Mouse (Mus musculus) ovary, postnatal 14 days (tissue): Measurements from ENCODE around the gene Cct4.

Experiments used
- DNase-seq: peaks from one replicate; pipeline ENCODE4 v3.0.0; 2022; ENCODE audit warnings: low spot score

Cct4 gene

DNA sequence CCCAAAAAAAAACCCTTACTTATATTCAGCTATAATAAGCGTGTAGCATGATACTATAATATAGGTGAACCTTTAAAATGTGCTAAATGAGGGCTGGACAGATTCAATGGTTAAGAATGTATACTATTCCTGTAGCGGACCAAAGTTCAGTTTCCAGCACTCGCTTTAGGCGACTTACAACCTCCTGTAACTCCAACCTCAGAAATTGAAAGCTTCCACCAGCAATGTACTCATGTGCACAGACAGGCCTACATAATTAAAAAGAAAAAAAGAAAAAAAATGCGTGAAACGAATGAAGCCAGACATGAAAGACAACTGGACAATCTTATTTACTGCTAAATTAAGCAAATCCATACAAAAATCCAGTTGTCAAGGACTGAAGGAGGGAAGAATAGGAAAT lies 7.5 kb upstream of the Cct4 start:
- DNase-seq: no peak

DNA sequence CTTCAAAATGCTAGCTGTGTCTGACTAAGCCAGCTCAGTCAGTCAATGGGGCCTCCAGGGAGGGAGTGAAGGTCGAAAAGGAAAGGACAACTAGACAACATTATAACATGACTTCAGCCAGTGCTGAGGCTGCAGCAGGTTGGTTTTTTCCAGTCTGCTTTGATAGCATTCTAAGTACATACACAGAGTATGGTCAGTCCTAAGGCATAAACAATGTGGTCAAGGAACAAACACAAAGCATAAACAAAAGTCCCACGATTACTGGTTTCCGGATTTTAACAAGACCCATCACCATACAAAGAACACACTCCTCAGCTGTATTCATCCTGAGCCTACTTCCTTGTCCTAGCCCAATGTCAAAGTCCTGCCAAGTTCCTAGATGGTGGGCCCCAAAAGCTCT lies 4.8 kb upstream of the Cct4 start:
- no peak for DNase-seq

DNA sequence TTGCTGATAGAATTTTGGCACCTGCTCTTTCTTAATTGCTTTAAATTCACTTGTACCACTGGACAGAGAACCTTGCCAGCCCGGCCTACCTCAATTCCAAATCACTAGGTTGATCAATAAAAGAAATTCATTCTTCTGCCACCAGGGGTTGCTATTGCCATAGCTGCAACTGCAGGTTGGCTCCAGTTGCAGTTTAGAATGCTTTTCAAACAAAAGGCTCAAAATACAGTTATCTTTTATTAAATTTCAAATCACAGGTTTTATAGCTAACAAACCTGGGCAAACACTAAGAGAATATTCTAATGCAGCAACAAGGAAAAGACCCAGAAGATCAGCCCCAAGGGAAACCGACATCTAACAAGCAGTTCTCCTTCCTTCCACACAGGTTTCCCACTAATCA lies 3.0 kb upstream of the Cct4 start:
- peak; percentile 45 for DNase-seq

DNA sequence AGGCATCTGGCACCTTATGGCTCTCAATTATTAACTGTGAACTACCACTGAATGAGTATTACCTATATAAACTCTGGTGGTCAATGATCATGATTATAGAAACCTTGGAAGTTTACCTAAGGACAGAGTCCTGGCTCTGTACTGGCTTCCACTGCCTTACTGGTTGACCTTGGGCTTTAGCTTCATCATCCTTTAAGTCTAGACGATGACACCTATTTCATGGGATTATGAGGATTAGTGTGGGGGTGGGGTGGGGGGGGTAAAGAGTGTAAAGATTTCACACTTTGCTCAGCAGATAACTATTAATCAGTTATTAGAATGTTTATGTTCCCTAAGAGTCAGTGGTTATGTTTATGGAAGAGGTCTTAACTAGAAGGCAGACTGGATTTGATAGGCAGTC lies 533 bp upstream of the Cct4 start:
- DNase-seq: no peak

DNA sequence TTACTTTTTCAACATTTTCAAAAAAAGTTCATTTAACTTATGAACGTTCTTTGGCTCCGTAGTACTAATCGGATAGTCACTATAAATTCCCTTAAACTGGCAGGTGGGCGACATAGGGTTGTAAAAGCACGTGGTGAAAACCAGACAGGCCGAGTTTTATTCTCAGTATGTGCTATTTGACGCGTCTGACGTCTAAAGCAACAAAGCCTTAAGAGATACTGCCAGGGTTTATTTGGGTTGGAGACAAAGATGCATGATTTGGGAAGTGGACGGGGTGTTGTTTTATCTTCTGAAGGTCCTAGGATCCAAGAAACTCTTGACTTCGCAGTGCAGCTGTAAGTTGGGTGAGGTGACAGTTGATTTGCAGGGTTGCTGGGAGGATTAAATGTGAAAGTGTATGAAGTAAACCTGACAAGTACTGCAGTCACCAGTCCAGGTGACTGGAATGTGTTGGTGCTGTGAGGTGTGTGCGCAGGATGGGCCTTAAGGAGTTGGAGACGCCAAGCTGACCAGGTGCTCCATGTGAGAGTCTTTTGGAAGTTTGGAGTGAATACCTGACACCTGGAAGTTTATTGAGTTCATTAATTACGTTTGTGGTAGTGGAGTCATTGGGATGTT lies 1.0 kb downstream of the Cct4 start:
- no peak for DNase-seq

DNA sequence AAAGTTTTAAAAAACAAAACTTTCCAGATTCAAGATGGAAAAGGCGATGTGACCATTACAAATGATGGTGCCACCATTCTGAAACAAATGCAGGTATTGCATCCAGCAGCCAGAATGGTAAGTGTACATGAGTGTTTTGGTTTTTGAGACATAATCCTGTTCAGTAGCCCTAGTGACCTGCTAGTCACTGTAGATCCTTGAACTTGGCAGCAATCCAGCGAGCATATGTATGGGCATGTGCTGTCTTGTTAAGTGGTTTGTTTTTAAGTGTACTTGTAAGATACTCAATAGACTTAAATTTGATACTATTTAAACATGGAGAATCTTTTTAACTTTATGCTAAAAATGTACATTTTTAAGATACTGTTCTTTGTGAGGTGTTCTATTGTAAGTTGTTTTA lies 4.0 kb downstream of the Cct4 start:
- no peak for DNase-seq

DNA sequence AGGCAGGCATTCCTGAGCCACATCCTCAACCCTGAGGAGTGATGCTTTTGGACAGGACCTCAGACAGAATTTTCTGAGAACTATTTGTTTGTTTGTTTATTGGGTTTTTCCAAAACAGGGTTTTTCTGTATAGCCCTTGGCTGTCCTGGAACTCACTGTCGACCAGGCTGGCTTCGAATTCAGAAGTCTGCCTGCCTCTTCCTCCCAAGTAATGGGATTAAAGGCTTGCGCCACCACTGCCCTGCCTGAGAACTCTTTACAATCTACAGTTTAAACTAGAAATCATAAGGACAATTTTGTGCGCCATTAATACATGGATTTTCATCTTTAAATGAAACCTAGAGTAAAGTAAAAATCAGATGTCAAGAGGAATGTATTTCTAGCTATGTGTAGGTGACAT lies 5.1 kb downstream of the Cct4 start:
- no peak for DNase-seq

DNA sequence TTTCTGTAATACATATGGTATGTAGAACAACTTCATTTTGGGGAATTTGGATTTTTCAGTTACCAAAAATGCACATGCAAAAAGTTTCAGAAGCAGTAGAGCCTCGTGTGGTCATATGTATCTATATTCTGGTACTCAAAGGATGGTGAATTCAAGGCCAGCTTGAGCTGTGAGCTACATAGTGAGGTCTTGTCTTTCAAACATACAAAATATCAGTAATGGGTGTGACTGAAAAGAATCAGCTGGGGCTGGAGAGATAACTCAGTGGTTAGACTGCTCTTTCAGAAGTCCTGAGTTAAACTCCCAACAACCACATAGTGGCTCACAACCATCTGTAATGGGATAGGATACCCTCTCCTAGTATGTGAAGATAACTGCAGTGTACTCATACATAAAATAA lies 8.0 kb downstream of the Cct4 start:
- no peak for DNase-seq

DNA sequence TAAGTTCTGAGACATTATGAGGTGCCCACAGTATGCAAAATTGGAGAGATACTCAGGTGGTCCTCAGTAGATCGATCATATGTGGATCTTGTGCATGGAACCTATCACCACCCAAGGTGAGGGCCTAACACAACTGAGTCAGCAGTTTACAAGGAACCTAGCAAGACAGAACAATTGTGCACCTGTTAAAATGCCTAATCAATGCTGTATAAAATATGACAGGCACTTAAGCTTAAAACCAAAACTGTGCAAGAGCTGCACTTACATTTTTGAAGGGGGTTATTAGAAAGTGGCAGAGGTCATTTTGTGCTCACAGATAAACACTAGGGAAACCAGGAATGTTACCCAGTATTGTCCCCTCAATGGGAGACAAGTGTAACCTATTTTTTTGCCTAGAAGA lies 15.0 kb downstream of the Cct4 start:
- no peak for DNase-seq

DNA sequence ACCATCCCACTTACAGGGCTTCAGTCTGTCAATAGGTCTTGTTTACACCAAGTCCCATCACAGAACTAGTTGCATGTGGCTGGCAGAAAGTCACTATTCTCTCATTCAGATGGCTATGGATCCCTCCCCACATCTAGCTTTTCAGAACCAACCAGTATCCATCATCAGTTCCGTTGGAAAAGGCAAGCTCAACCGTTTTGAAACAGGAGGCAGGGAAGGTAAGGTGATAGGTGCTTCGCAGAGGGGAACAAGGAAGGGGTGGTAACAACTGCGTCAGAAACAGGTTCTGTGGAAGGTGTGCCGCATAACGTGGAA lies 16.8 kb downstream of the Cct4 start:
- DNase-seq: no peak

DNA sequence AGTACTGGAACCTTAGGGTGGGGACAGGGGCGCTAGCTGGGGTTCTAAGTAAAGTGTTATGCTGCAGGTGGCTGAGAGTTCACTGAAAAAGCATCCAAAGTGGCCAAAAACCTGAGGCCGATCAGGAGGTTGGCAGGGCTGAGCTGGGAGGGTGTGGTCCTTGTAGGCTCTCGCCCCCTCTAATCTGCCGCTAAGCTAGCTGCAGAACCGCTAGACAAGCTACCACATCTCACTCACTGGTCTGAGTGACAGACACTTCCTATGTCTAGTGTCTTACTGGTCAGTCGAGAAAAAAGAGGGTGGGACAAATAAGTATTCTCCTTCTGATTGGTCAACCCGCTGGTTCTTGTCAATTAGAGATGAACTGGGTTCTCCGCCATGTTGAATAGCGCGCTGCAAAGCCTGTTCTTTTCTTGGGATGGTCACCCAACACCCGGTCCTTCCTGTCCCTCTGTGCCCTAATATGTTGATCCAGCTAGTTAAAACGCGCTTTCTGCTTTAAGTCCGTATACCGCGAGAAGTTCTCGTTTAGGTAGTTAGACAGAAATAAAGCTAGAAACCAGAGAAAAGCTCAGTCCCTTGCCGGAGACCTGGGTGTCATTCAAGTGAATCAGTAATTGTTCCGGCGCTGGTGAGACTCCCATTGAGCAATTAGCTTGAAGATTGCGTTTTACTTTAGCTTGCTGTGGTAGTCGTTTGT lies 17.3 kb downstream of the Cct4 start, which contains the start of gene Fam161a:
Gene Fam161a (plus strand): TSS at position 51 of the 700 bp plus-strand sequence.
- peak; percentile 54 for DNase-seq

DNA sequence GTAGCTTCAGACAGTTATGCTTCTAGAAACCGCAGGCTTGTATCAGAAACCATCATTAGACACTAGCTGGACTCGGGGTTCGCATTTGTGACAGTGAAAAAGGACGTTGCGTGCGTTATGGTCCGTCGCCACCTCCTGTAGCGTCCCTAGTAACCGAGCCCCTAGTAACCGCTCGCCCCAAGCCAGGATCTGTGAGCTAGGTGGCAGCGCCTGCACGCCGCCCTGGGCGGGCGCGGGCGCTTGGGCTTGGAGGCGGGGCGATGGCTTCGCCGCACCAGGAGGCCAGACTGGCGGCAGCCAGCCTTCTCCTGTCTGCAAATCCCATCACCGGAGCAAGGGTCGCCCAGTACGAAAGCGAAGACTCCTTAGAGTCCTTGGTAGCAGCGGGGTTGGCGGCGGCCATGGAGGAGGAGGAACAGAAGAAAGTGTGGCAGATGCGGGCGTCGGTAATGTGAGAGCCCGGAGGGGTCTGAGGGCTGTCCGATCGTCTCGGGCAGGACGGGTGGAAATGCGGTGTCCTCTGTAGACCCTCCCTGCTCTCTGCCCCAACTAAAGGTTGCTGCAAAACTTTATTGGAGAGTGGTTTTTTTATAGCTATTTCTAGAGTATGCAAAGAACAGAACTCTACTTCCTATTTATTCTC lies 18.0 kb downstream of the Cct4 start:
- DNase-seq: peak; percentile 68

DNA sequence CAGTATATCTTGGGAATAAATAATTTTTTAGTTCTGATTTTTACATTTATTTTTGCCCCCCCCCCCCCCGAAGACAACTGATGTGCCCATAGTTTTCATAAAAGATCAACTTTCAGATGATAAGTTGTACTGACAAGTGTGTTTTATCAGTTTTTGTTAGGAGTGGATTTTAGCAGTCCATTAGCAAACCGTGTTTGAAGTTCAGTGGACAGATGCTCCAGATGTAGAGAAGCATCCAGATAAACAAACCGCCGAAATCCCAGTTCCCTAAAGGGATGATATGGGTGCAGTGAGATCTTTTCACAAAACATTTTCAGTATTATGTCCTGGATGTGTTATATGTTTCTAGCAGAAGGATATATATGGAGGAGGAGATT lies 18.5 kb downstream of the Cct4 start:
- no peak for DNase-seq

DNA sequence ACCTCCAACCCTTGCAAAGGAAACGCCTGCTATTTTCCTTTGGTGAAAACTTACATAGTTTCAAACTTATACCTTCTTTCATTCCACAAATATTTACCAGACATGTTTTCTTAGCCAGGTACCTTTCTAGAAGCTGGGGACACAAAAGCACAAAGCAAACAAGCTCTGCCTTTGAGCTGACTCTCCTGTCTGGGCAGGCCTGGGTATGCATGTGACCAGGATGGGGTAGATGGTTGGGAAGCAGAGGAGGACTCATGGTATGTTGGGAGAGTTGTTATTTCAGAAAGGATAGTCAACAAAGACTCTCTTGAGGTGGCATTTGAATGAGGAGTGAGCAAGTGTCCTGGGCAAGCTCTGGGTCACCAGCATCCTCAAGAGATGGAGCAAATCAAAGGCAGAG lies 22.8 kb downstream of the Cct4 start:
- DNase-seq: no peak

DNA sequence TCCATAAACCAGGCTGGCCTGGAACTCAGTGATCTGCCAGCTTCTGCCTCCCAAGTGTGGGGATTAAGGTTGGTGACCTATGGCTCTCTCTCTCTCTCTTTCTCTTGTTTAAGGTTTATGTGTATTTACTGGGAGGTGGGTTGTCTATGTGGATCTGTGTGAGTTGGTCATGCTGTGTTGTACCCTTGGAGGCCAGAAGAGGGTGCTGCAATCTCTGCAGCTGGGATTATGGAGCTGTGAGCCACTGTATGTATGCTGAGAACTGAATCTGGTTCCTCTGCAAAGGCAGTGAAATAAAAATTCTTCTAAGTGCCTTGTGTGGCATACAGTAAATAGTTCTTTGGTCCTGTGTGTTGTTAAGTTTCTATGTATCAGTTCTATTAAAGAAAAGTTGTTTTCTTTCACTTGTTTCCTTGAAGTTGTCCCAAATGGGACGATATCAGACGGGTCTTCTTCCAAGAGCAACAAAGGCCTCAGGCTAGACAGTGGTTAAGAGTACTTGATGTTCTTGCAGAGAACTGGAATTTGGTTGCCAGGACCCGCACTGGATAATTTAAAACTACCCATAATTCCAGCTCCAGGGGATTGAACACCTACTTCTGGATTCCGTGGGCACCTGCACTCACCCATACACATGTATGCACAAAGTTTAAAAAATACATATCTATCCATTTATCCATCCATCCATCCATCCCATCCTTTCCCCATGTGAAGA lies 23.4 kb downstream of the Cct4 start:
- DNase-seq: no peak

DNA sequence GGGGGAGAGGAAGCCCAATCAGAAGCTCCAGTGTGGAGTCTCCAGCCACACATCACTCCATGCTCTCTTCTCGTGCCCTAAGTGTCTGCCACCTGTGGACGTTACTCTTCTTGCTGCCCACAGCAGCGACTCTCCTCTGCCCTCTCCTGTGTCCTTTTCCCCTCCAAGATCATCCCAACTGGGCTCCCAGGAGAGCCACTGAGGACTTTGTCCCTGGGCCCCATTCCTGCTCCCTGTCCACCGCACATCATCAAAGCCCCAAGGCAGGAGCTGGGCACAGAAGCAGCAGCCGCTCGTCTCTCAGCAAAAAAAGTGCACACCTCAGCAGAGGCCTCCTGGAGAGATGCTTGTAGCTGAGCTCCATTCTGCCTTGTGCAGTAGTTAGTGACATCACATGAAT lies 24.7 kb downstream of the Cct4 start:
- DNase-seq: no peak

DNA sequence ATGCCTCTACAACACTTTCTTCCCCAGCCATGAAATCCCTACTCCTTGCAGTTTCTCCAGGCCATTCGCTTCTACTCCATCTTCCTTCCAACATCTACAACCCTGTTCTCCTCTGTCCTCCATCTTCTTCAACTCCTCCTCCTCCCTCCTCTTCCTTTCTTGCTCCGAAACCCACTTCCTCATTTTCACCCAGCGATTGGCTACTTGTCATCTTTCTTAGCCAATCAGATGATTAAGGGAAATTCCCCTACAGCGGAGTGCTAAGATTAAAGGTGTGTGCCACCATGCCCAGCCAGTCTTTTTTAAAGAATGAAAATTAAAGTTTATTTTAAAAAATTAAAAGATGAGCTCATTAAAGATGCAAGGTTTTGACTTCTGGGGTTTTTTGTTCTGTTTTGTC lies 27.6 kb downstream of the Cct4 start:
- no peak for DNase-seq

DNA sequence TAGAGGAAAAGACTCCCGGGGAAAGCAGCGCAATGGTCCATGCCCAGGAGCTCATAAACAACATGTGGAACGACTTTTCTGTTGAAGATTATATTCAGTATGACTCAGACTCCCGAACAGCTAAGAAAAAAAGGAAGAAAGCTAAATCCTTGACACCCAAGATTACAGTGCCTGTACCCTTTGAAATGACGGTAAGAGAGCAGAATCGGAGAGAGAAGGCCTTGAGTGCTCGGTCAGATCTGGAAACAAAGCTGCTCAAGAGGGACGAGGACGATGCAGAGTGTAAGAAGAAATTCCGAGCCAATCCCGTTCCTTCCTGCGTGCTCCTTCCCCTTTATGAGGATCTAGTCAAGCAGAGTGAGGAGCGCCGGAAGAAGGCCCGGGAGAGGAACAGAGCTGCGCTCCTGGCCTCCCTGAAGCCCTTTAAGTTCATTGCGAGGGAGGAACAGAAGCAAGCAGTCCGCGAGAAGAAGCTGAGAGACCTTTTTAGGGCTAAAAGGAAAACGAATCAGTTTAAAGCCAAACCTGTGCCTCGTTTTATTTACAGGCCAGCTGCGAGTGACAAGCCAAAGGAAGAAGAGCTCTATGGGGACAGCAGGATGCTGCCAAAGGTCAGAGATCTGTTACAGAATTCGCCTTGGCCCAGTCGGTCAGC lies 29.9 kb downstream of the Cct4 start:
- no peak for DNase-seq

DNA sequence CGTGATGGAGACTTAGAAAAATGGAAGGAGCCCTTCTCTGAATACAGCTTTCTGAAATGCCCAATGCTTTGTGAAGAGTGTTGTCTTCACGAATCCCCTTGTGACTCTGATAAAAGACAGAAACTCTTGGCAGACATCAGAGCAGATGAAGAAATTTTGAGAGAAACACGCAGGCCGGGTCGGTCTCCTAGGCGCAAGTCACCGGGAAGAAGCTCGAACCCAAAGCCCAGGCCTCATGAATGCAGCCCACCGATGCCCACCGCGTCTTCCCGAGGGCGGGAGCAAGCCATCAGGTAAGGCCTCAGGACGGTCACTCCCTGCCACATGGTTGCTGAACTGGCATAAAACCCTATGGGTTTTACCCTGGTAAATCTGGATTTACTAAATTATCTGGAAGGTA lies 30.5 kb downstream of the Cct4 start:
- DNase-seq: no peak

DNA sequence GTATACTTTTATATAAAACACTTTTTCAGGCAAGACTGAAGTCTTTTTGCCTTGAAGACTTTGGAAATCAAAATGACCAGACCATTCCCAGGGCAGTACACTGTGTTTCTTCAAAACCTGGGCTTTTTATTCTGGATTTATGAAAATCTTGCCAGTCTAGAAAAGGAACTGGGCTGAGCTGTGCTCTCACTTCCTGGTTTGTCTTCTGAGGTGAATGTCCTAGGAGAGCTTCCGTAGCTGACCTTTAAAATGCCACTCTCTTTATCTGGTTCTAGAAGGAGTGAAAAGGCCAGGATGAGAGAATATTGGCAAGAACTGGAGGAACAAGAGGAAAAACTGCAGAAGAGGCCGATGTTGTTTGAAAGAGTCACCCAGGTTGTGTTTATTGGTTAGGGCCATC lies 32.8 kb downstream of the Cct4 start:
- no peak for DNase-seq

DNA sequence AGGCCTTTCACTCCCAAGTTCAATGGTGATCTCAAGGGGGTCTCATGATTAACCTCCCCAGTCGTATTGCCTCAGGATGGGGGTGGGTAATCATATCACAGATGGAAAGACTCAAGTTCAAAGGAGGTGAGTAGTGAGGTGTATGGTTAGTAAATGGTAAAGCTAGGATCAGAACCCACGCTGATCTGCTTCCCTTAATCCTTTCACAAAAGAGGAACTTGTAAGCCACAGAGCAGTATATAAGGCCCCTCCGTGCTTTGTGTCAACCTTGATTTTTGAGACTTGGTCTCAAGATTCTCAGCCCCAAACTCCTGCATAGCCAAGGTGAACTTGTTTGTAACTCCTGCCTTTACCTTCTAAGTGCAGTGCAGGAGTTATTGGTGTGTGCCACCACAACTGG lies 33.9 kb downstream of the Cct4 start:
- no peak for DNase-seq

DNA sequence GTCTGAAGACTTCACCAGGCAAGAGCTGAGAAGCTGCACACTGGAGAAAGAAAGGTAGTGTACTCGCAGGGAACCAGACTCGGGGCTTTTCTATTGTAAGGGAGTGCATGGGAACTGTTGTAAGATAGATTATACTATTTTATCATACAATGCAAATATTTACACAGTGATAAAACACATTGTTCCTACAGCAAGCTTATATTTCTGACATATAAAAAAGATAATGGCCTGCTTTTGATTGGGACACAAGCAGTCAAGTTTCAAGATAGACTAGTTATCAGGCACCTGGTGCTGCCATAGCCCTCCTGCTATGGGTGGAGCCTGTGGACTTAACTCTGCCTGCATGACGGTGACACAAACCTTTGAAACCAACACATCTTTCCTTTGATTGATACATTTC lies 38.6 kb downstream of the Cct4 start:
- no peak for DNase-seq

DNA sequence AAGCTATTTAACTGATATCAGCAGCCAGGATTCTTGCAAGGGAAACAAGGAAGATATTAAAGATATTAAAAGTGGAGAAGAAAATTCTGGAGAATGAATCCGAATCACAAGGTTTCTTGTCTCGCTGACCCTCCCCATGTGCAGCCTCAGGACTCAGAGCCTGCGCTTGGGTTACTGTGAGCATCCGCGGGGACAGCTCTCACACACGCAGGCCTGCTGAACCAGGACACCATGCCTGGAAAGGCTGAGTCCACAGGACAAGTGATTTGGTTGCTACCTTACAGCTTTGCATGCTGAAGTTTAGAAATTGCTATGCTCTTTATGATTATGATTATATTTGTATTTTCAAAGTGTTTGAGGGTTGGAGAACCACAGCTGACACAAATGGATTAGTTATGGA lies 39.1 kb downstream of the Cct4 start:
- no peak for DNase-seq
